Mouse (Mus musculus): Measurements from ENCODE around the gene Nrf1. TPM values are rescaled to one million over a fixed set of nuclear protein-coding genes. Genes with fewer than 3 reads are reported as not detected.

Nrf1 gene
- polyA plus RNA-seq, 1 experiment from 2014 or later: 62.5 TPM

DNA sequence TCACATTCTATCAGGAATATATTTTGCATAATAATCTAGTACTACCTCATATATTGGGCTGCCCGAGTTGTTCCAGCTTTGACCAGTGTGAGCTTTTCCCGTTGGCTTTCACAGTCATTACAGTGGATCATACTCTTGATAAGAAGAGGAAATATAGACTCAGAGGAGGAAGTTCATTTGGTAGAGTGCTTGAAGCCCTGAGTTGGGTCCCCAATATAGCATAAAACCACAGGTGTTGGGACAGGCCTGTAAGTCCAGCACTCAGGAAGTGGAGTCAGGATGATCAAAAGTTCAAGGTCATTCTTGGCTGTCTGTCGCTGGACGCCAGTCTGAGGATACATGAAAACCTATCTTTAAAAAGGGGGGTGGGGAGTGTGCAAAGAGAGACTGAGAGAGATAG, 12.7 kb upstream of the Nrf1 start:
- Histone ChIP-seq H3K27ac (no peak overlapping the region), H3K36me3 (no peaks in the 10 kb centered on the region), H3K9me3 (no peaks in the 10 kb centered on the region), H3K4me2 (no peak overlapping the region), H3K9ac (no peak overlapping the region), H3K4me3 (no peak overlapping the region), H3K4me1 (no peaks in the 10 kb centered on the region), H3K27me3 (no peaks in the 10 kb centered on the region)
- WGBS: 66% methylated on average over 4 of the region's 4 CpGs
- ATAC-seq (ENCODE audit: borderline replicate concordance, extremely low read depth, low FRiP score, low TSS enrichment): no peak

- Histone ChIP-seq H3K36me3 (no peaks in the 10 kb centered on the region), H3K27ac (no peak overlapping the region), H3K4me2 (no peak overlapping the region), H3K9me3 (no peaks in the 10 kb centered on the region), H3K27me3 (no peaks in the 10 kb centered on the region), H3K9ac (no peak overlapping the region), H3K4me3 (no peak overlapping the region), H3K4me1 (no peaks in the 10 kb centered on the region)
- no peak for ATAC-seq (ENCODE audit: borderline replicate concordance, extremely low read depth, low FRiP score, low TSS enrichment)
- 32% methylated on average over 1 of the region's 1 CpGs for WGBS
Measured at GRCm38 (mm10) chr6:30041498-30041897, 6.3 kb upstream of the Nrf1 start.

GRCm38 (mm10) chr6:30042483-30042882, 5.3 kb upstream of the Nrf1 start:
- Histone ChIP-seq H3K36me3 (no peaks in the 10 kb centered on the region), H3K4me2 (no peak overlapping the region), H3K27ac (no peak overlapping the region), H3K9me3 (no peaks in the 10 kb centered on the region), H3K27me3 (no peaks in the 10 kb centered on the region), H3K4me3 (no peak overlapping the region), H3K9ac (no peak overlapping the region), H3K4me1 (peaks cover 7% of the 10 kb centered on the region)
- no peak for ATAC-seq (ENCODE audit: borderline replicate concordance, extremely low read depth, low FRiP score, low TSS enrichment)
- WGBS: 57% methylated on average over 3 of the region's 3 CpGs

DNA sequence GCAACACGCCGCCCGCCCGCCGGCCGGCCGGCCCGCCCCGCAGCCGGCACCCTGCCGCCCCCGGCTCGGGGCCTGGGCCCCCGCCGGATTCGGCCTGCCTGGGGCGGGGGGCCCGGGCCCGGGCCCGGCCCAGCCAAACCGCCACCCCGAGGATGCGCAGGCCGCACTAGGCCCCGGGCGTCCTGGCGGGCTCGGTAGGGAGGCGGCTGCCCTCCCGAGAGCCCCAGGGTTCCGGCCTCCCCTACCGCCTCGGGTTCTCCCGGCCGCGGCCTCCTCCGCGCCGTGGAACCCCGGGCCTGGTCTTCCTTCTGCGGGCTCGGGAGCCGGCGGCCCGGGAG, 344 bp downstream of the Nrf1 start:
- no peaks in the 10 kb centered on the region for H3K36me3 ChIP-seq
- H3K9me3 ChIP-seq: no peaks in the 10 kb centered on the region
- H3K4me1 ChIP-seq: peaks cover 20% of the 10 kb centered on the region
- peak; percentile 83 for ATAC-seq (ENCODE audit: borderline replicate concordance, extremely low read depth, low FRiP score, low TSS enrichment)
- H3K27me3 ChIP-seq: no peaks in the 10 kb centered on the region
- H3K9ac ChIP-seq: peak overlapping the region; percentile 99
- peak overlapping the region; percentile 99 for H3K4me3 ChIP-seq
- 2% methylated on average over 38 of the region's 45 CpGs for WGBS
- peak overlapping the region; percentile 68 for H3K4me2 ChIP-seq
- peak overlapping the region; percentile 100 for H3K27ac ChIP-seq

DNA sequence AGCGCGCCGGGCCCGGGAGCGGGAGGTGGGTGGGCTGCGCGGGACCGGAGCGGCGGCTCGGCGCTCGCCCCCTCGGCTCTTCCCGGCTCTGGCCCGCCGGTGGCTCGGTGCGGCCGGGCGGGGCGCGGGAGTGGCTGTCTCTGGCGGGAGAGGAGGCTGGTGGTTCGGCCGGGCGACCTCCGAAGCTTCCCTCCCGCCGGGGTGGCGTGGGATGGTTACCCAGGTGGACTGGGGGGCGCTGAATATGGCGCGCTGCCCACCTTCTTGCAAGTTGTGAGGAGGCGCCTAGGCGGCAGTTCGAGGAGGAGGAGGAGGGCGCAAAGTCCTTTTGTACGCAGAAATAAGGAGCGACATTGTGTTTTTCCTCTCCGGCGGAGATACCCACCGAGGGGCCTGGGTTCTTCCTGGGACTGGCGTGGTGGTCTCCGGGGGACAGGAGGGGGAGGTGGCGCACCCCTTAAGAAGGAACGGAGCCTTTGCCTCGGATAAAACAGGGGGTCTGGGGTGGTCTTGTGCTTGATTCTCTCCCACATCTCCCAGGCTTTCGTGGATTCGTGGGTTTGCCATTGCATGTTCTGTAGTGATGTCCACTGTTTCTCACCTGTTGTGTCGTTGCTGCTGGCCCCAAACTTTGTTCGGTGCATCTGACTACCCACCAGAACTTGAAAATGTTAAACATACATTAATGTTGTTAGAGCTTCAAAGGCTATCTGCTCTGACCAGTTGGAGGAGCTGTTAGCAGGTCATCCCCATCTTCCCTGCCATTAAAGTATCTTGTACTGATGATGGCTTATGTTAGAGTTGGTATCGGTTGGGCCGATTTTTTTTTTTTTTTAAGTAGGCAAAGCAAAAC, 939 bp downstream of the Nrf1 start:
- no peak for ATAC-seq (ENCODE audit: borderline replicate concordance, extremely low read depth, low FRiP score, low TSS enrichment)
- H3K9ac ChIP-seq: peak overlapping the region; percentile 99
- H3K4me3 ChIP-seq: peak overlapping the region; percentile 99
- H3K27ac ChIP-seq: peak overlapping the region; percentile 100
- peak overlapping the region; percentile 68 for H3K4me2 ChIP-seq
- under 1% methylated on average over 41 of the region's 54 CpGs for WGBS
- no peaks in the 10 kb centered on the region for H3K27me3 ChIP-seq
- H3K9me3 ChIP-seq: no peaks in the 10 kb centered on the region
- H3K4me1 ChIP-seq: peaks cover 20% of the 10 kb centered on the region
- H3K36me3 ChIP-seq: no peaks in the 10 kb centered on the region

GRCm38 (mm10) chr6:30053116-30053515, 5.3 kb downstream of the Nrf1 start:
- no peaks in the 10 kb centered on the region for H3K36me3 ChIP-seq
- peaks cover 13% of the 10 kb centered on the region for H3K4me1 ChIP-seq
- no peaks in the 10 kb centered on the region for H3K9me3 ChIP-seq
- no peak for ATAC-seq (ENCODE audit: borderline replicate concordance, extremely low read depth, low FRiP score, low TSS enrichment)
- no peaks in the 10 kb centered on the region for H3K27me3 ChIP-seq
- no peak overlapping the region for H3K27ac ChIP-seq
- H3K4me3 ChIP-seq: no peak overlapping the region
- whole genome bisulfite sequencing: 84% methylated on average over 1 of the region's 1 CpGs
- H3K4me2 ChIP-seq: no peak overlapping the region
- H3K9ac ChIP-seq: no peak overlapping the region

- ATAC-seq (ENCODE audit: borderline replicate concordance, extremely low read depth, low FRiP score, low TSS enrichment): no peak
- 81% methylated on average over 2 of the region's 2 CpGs for WGBS
- Histone ChIP-seq H3K4me2 (no peak overlapping the region), H3K36me3 (no peaks in the 10 kb centered on the region), H3K27me3 (no peaks in the 10 kb centered on the region), H3K9ac (no peak overlapping the region), H3K27ac (no peak overlapping the region), H3K4me3 (no peak overlapping the region), H3K4me1 (no peaks in the 10 kb centered on the region), H3K9me3 (no peaks in the 10 kb centered on the region)
Measured at GRCm38 (mm10) chr6:30062544-30062943, 14.8 kb downstream of the Nrf1 start.

DNA sequence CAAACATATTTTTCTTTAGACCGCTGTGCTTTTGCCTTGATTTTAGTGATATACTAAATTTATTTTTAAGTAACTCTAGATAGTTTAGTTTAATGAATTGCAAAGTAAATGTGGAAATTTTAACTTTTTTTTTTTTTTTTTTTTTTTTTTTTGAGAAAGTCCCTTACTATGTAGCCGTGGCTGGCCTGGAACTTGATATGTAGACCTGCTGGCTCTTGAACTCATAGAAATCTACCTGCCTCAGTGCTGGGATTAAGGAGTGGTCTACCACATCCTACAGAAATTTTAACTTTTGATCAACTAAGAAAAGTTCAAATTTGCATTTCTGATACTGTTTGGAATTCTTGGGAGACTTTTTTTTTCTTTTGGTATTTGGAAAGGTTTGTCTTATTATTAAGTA, 17.6 kb downstream of the Nrf1 start:
- Histone ChIP-seq H3K9ac (no peak overlapping the region), H3K27ac (no peak overlapping the region), H3K36me3 (no peaks in the 10 kb centered on the region), H3K4me1 (no peaks in the 10 kb centered on the region), H3K9me3 (no peaks in the 10 kb centered on the region), H3K4me2 (no peak overlapping the region), H3K27me3 (no peaks in the 10 kb centered on the region), H3K4me3 (no peak overlapping the region)
- 77% methylated on average over 2 of the region's 2 CpGs for WGBS
- no peak for ATAC-seq (ENCODE audit: borderline replicate concordance, extremely low read depth, low FRiP score, low TSS enrichment)

DNA sequence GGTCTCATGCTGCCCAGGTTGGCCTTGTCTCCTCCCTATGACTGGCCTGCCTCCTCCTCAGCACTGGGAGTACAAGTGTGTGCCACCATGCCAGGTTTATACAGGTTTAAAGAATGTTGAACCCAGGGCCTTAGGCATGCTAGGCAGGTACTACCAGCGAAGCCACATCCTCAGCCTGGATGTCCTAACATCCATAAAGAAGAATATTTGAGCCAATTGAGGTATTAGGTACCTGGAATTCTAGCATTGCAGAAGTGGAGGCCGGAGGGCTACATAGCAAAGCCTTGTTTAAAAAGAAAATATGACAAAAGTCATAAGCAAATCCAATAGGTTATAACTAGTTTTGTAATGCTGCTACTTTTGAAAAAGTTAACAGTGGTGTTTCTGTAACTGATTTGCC, 19.0 kb downstream of the Nrf1 start:
- no peaks in the 10 kb centered on the region for H3K27me3 ChIP-seq
- no peaks in the 10 kb centered on the region for H3K36me3 ChIP-seq
- no peak overlapping the region for H3K4me2 ChIP-seq
- no peak overlapping the region for H3K4me3 ChIP-seq
- H3K9me3 ChIP-seq: no peaks in the 10 kb centered on the region
- no peak overlapping the region for H3K9ac ChIP-seq
- 94% methylated on average over 2 of the region's 2 CpGs for WGBS
- no peaks in the 10 kb centered on the region for H3K4me1 ChIP-seq
- ATAC-seq (ENCODE audit: borderline replicate concordance, extremely low read depth, low FRiP score, low TSS enrichment): no peak
- no peak overlapping the region for H3K27ac ChIP-seq

DNA sequence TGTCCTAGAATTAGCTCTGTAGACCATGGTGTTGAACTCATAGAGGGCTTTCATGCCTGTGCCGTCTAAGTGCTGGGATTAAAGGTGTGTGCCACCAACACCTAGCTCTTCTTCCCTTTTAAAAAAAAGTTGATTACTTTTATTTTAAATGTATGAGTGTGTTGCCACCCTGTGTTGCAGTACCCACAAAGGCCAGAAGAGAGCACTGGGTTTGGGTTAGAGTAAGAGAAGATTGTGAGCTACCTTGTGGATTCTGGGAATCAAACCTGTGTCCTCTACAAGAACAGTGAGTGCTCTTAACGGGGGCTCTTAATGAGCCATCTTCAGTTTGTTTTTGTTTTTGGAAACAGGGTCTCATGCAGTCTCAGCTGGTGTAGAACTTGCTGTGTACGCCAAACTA, 24.7 kb downstream of the Nrf1 start:
- H3K9ac ChIP-seq: no peak overlapping the region
- no peaks in the 10 kb centered on the region for H3K27me3 ChIP-seq
- H3K9me3 ChIP-seq: no peaks in the 10 kb centered on the region
- H3K4me1 ChIP-seq: peaks cover 5% of the 10 kb centered on the region; the same call in 1 of the 2 replicates
- no peak overlapping the region for H3K27ac ChIP-seq
- WGBS: 84% methylated on average over 3 of the region's 3 CpGs
- H3K36me3 ChIP-seq: no peaks in the 10 kb centered on the region
- ATAC-seq (ENCODE audit: borderline replicate concordance, extremely low read depth, low FRiP score, low TSS enrichment): no peak
- no peak overlapping the region for H3K4me3 ChIP-seq
- H3K4me2 ChIP-seq: no peak overlapping the region

DNA sequence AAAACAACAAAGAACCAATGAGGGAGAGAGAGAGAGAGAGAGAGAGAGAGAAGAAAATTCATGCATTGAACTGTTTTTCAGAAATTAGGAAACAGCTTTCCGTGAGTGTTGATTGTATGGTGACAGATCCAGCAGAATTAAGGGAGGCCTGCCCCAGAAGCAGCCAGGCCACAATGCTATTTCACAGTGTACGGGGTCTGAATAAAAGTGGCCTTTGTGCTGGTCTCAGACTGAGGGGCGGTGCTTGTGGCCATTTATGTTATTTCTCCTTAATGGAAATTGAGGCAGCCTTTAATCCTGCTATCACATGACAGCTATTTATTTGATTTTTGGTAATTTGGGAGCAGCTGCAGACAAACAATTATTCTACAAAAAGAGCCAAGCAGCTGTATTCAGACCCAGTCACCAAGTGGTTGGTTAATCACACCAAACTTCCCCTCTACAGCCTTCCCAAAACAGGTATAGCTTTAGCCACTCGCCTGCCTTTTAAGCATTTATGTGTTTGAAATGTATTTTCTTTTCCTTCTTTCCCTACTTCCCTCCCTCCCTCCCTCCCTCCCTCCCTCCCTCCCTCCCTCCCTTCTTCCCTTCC, 31.2 kb downstream of the Nrf1 start:
- ATAC-seq (ENCODE audit: borderline replicate concordance, extremely low read depth, low FRiP score, low TSS enrichment): no peak
- Histone ChIP-seq H3K27me3 (no peaks in the 10 kb centered on the region), H3K4me3 (no peak overlapping the region), H3K27ac (no peak overlapping the region), H3K4me2 (no peak overlapping the region), H3K36me3 (no peaks in the 10 kb centered on the region), H3K9me3 (no peaks in the 10 kb centered on the region), H3K9ac (no peak overlapping the region), H3K4me1 (peaks cover 9% of the 10 kb centered on the region; the same call in 1 of the 2 replicates)
- WGBS: 71% methylated on average over 4 of the region's 4 CpGs

DNA sequence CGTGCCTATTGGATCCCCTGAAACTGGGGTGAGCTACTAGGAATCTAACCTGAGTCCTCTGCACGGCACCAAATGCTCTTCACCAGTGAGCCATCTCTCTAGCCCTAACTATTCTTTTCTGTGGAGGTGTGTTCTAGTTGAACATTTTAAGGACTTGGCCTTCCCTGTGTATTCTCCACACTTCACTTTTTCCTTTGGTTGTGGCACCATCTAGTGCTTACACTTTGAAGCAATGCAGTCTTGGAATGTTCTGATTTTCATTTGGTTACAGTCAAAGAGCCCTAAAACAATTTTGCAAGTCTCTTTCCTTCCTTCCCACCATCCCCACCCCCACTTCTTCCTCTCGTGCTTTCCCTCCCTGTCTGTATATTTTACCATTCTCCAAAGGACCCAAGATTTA, 33.6 kb downstream of the Nrf1 start:
- H3K4me2 ChIP-seq: no peak overlapping the region
- 0 out of 2 replicates have a peak, but pooled peaks cover 4% of the 10 kb centered on the region for H3K4me1 ChIP-seq
- no peak for ATAC-seq (ENCODE audit: borderline replicate concordance, extremely low read depth, low FRiP score, low TSS enrichment)
- no peak overlapping the region for H3K9ac ChIP-seq
- WGBS: 69% methylated on average over 3 of the region's 3 CpGs
- H3K27me3 ChIP-seq: no peaks in the 10 kb centered on the region
- H3K9me3 ChIP-seq: no peaks in the 10 kb centered on the region
- no peaks in the 10 kb centered on the region for H3K36me3 ChIP-seq
- no peak overlapping the region for H3K27ac ChIP-seq
- H3K4me3 ChIP-seq: no peak overlapping the region

Data from lung, embryonic 15.5 days (tissue).